Mouse (Mus musculus) T-helper 1 cell (primary cell): ENCODE data around the gene Gm31571.
"Not testable (repeated sequence)": the region's sequence is repeated elsewhere in the genome, so short reads cannot be mapped to it uniquely, and the experiment has no call there.

Experiments
- in situ Hi-C: fragments of 300-600 bp; cut with MboI, MseI; formaldehyde crosslinking; loops from one replicate; pipeline ENCODE4 v1.15.1; 2025; ENCODE audit warnings: high pct_unique_total_duplicates

Gm31571 gene

GRCm38 (mm10) chrY:22051253-22051652 is at the start of gene Gm31571:
Gm31571 (minus strand) TSS chrY:22051353.
- in situ Hi-C loops, result not testable (repeated sequence)
